Mouse (Mus musculus) MEL (cell line): ENCODE measurements at regions not wholly inside any gene's neighbourhood (a gene's known extent, or its start where the extent isn't known, plus 50 kb on each side); places are given as distances from the start of the nearest gene placed in this dataset.

Experiments used
- CHD2 ChIP-seq: IDR thresholded peaks from 2 replicates; pipeline ENCODE4 v1.6.1; 2011; ENCODE audit warnings: low read length, improper control_type of control experiment
- CTCF ChIP-seq, 3 experiments: IDR thresholded peaks in 2 of 3; conservative IDR thresholded peaks in 1 of 3; 2 replicates each; pipeline ENCODE4 v1.5.1; 2011 to 2012; ENCODE audit warnings: low read length in 3 of 3, low read depth in 2 of 3, mild to moderate bottlenecking in 2 of 3, improper control_type of control experiment in 1 of 3, inconsistent platforms in 1 of 3, mixed read lengths in 1 of 3, moderate library complexity in 1 of 3; ENCODE audit not compliant: control insufficient read depth in 1 of 3, insufficient read depth in 1 of 3, poor library complexity in 1 of 3, severe bottlenecking in 1 of 3
- ETS1 ChIP-seq: IDR thresholded peaks from 2 replicates; pipeline ENCODE4 v1.6.1; 2012; ENCODE audit warnings: low read depth, mild to moderate bottlenecking, inconsistent platforms, low read length, improper control_type of control experiment, moderate library complexity
- HCFC1 ChIP-seq: IDR thresholded peaks from 2 replicates; pipeline ENCODE4 v1.6.1; 2012; ENCODE audit warnings: low read depth, mild to moderate bottlenecking, inconsistent platforms, low read length, improper control_type of control experiment, moderate library complexity
- JUND ChIP-seq: IDR thresholded peaks from 2 replicates; pipeline ENCODE4 v1.6.1; 2011; ENCODE audit warnings: low read depth, mild to moderate bottlenecking, improper control_type of control experiment, low read length
- MAX ChIP-seq: IDR thresholded peaks from 2 replicates; pipeline ENCODE4 v1.6.1; 2011; ENCODE audit warnings: low read length, improper control_type of control experiment
- NELFE ChIP-seq: IDR thresholded peaks from 2 replicates; pipeline ENCODE4 v1.6.1; 2011; ENCODE audit warnings: low read depth, low read length, improper control_type of control experiment
- NRF1 ChIP-seq: IDR thresholded peaks from 2 replicates; pipeline ENCODE4 v1.6.1; 2014; ENCODE audit warnings: low read depth, mild to moderate bottlenecking, inconsistent platforms, low read length, improper control_type of control experiment, moderate library complexity; ENCODE audit not compliant: poor library complexity, insufficient read depth, severe bottlenecking
- POLR2A ChIP-seq, 2 experiments: IDR thresholded peaks; 2 replicates each; pipeline ENCODE4 v1.6.1; 2011 to 2012; ENCODE audit warnings: low read length in 2 of 2, mild to moderate bottlenecking in 2 of 2, control low read depth in 1 of 2, improper control_type of control experiment in 1 of 2, low read depth in 1 of 2, moderate library complexity in 1 of 2; ENCODE audit not compliant: control insufficient read depth in 1 of 2, insufficient read depth in 1 of 2, poor library complexity in 1 of 2
- POLR2AphosphoS2 ChIP-seq: IDR thresholded peaks from 2 replicates; pipeline ENCODE4 v1.6.1; 2011; ENCODE audit warnings: low read length, improper control_type of control experiment
- POLR2AphosphoS5 ChIP-seq: IDR thresholded peaks from 2 replicates; pipeline ENCODE4 v1.6.1; 2012; ENCODE audit warnings: low read depth, borderline replicate concordance, mild to moderate bottlenecking, inconsistent platforms, low read length, moderate library complexity, mixed read lengths
- RAD21 ChIP-seq: IDR thresholded peaks from 2 replicates; pipeline ENCODE4 v1.6.1; 2011; ENCODE audit warnings: mild to moderate bottlenecking, low read depth, low read length, improper control_type of control experiment
- USF1 ChIP-seq: IDR thresholded peaks from 2 replicates; pipeline ENCODE4 v1.6.1; 2014; ENCODE audit warnings: low read depth, mild to moderate bottlenecking, inconsistent platforms, low read length, improper control_type of control experiment, moderate library complexity
- ZNF384 ChIP-seq: IDR thresholded peaks from 2 replicates; pipeline ENCODE4 v1.6.1; 2012; ENCODE audit warnings: low read depth, mild to moderate bottlenecking, inconsistent platforms, low read length, improper control_type of control experiment

DNA sequence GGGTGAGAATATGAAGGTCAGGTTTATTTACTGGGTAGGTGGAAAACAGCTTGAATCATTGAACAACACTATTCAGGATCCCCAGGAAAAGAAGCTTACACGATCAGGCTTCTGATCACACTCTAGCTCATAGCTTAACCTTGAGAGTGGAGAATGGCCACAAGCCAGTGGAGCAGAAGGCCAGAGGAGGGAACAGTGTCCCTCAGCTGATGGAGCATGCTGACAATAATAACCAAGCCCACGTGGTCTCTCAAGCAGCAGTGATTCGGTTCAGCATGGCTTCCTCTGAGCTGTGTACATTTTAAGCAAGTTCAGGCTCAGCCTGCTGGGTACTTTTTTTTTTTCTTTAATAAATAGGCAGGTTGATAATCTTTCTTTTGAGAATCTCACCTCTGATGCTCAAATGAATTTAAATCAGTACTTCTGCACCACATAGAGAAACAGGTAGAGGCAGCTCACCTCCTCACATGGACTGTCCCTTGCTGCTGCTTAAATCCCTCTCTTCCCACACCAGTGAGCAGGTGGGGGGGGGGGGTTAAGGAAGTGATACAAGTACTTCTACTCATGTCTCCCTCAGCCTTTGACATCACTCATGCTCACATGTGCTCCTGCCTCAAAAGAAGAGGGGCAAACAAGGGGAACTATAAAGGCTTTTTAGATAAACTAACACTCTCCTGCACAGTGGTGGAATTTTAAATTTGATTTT is 298.2 kb downstream of the Ube2cbp start:
- TF ChIP-seq POLR2A (IDR thresholded peaks at IDR 0.05; ENCODE audit: control insufficient read depth in 1 of 2, insufficient read depth in 1 of 2, low read depth in 1 of 2, low read length in 2 of 2, poor library complexity in 1 of 2), result no peak
- TF ChIP-seq USF1, result no peak
- no peak for TF ChIP-seq POLR2AphosphoS5
- no peak for TF ChIP-seq POLR2AphosphoS2
- TF ChIP-seq HCFC1, result no peak
- TF ChIP-seq CTCF (IDR thresholded peaks at IDR 0.05 in 2 of 3, conservative IDR thresholded peaks at IDR 0.05 in 1 of 3; ENCODE audit: control insufficient read depth in 1 of 3, insufficient read depth in 1 of 3, low read depth in 2 of 3, low read length in 3 of 3, poor library complexity in 1 of 3, severe bottlenecking in 1 of 3), result no peak
- no peak for TF ChIP-seq ETS1
- TF ChIP-seq MAX, result no peak
- no peak for TF ChIP-seq NRF1
- TF ChIP-seq ZNF384, result no peak
- TF ChIP-seq NELFE, result no peak
- TF ChIP-seq RAD21, result no peak
- no peak for TF ChIP-seq JUND
- no peak for TF ChIP-seq CHD2
